Mouse (Mus musculus) kidney, postnatal 4 days (tissue): Measurements from ENCODE around the gene Caskin1.
A peak's percentile ranks its signal among the peaks of the same experiment; 100 is the strongest.

ENCODE experiments used
- DNase-seq, 2 experiments: peaks; one replicate each; pipeline ENCODE4 v3.0.0; 2021; ENCODE audit warnings: mixed read lengths in 2 of 2

Gene Caskin1

GRCm38 (mm10) chr17:24472512-24472911, 15.9 kb upstream of the Caskin1 start:
- DNase-seq = peak; percentile 75 to 85

GRCm38 (mm10) chr17:24473612-24474275, 14.7 kb upstream of the Caskin1 start, which contains the start of gene Bricd5:
TSS of gene Bricd5 (plus strand) at chr17:24473884.
- no peak for DNase-seq

GRCm38 (mm10) chr17:24474557-24474956, 13.8 kb upstream of the Caskin1 start:
- DNase-seq = no peak

DNA sequence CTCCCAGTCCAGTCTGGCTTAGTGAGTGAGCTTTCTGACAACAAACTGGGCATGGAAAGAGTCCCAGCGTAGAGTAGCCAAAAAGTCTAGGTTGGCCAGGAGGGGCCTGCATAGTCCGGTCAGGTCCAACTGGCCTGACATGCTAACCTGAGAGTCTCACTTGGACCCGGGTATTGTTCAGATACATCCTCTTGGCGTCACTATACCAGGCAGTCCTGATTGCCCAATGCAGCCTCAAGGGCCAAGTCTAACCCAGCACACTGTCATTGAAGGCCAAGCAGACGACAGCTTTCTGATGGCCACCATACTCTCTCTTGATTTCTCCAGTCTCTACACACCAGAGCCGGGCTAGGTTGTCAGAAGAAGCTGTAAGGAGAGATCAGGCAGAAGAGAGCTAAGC, 12.8 kb upstream of the Caskin1 start:
- no peak for DNase-seq

GRCm38 (mm10) chr17:24476022-24476776, 12.2 kb upstream of the Caskin1 start:
- DNase-seq = no peak

- no peak for DNase-seq
These were observed 11.1 kb upstream of the Caskin1 start for GRCm38 (mm10) chr17:24477053-24477984.

DNA sequence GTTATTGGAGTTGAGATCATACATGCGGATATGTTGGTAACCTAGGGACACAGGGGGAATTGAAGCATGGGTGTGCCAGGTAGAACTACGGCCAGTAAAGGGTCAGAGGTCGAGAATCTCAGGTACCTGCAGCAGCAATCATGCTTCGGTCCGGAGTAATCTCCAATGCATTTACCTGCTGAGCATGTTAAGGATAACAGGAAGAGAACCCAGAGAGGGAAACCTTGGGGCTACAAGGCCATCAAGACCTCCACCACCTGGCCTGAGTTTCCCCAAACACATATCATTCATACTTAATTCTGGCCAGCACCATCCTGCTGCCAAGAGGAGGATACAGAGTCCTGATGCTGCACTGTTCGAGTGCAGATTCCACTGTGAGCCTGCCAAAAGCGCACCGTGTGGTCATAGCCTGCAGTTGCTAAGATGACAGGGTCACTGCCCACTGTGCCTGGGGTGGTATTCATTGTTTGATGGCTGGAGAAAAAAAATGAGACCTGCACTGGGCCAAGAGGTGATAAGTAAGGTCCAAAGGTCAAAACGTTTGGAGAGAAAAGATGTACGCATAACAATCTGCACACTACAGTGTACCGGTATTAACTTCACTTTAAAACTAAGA, 10.3 kb upstream of the Caskin1 start:
- DNase-seq = peak in 1 of 2 experiments; percentile 39

DNA sequence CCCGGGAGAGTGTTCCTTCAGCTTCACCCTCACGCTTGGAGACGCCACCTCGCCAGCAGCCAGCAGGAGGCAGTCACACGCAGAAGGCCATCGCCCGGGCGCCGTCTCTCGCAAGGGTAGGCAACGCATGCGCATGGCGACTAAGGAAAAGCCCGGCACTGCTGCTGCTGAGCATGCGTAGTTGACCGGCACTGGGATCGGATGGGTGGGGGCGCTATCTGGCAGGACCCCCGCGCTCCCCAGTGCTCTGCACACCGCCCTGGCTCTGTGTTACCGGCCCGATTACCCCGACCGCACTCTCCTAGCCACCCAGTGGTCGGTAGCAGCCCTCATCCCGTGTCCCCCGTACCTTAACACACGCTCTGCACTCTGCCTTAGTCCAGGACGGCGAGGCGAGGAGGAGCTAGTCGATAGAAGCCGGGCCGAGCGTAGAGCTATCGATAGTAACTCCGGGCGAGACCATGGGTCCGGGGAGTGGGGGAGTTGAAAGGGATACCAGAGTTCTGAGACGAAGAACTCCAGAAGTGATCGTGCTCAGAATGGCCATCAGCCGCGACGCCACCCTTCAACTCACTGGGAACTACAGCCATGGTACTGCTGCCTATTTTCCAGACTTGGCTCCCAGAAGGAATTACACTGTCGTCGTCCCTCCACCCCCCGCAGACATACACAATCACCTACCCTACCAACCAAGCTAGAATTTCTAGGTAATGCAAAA, 9.6 kb upstream of the Caskin1 start, which contains the start of gene Mlst8:
Gene Mlst8, minus strand, starts transcription at position 416 of the 718 bp plus-strand sequence.
- peak; percentile 99 for DNase-seq

GRCm38 (mm10) chr17:24479431-24479830, 9.0 kb upstream of the Caskin1 start:
- no peak for DNase-seq

DNA sequence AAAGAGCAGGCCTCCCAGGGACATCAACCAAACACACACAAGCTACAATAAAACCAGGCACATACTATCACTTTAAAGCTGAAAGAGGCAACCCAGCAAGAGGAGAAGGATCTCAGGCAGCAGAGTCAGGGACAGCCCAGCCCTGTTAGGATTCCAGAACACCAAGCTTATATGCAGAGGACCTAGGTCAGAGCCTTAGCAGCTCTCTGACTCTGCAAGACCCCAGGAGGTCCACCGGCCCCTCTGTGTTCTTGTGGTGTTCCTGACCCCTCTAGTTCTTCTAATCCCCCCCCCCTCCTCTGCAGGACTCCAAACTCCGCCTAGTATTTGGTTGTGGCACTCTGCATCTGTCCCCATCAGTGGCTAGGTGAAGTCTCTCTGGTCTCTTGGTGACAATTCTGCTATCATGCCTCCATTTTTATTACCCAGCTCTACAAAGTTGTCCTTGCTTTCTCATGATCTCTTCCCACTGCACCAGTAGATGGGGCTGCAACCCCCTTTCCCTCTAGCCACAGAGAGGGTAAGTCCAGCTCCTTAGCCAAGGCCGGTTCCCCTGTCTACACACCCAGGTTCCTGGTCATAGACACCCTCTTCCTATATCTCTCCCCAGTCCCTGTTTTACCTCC, 8.1 kb upstream of the Caskin1 start:
- DNase-seq = peak; percentile 45 to 56

- DNase-seq = no peak
These were observed 7.2 kb upstream of the Caskin1 start for GRCm38 (mm10) chr17:24481027-24481815.

DNA sequence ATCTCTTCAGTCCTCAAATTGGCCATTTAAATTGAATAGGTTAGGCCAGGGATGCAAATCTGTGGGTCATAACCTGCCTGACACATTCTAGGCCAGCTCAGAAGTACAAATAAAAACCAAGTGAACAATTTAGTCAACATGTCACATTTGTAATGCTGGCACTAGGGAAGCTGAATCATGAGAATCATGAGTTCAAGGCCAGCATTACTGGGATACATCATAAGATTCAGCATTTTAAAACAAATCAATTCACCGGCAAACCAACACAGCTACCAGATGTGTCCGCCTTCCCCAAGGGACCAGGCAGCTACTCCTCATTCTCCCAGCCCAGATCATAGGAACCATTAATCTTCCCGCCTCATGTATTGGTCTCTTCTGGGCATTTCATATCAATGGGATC, 4.9 kb upstream of the Caskin1 start:
- DNase-seq = no peak

GRCm38 (mm10) chr17:24485090-24485860, 3.1 kb upstream of the Caskin1 start:
- peak; percentile 47 to 57 for DNase-seq

- peak; percentile 58 to 72 for DNase-seq
These were observed 362 bp downstream of the Caskin1 start for GRCm38 (mm10) chr17:24488662-24489264.

- no peak for DNase-seq
These were observed 1.0 kb downstream of the Caskin1 start for GRCm38 (mm10) chr17:24489265-24490030.

DNA sequence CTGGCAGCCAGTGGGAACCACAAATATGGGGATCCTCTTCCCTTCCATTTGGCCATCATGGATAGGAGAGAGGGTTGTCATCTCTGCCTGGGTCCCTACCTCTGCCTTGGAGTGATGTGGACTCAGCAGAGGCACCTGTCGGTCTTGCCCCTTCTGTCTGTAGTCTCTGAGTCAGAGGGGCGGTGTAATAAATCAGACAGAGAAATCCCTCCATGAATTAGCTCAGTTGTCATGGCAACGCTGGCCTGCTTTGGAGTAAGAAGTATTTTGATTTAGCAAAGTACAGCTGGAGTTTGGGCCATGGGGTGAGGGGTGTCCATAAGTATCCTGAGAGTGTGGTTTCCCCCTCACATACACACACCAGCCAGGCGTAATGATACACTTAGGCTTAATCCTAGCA, 2.0 kb downstream of the Caskin1 start:
- DNase-seq = peak in 1 of 2 experiments; percentile 51

DNA sequence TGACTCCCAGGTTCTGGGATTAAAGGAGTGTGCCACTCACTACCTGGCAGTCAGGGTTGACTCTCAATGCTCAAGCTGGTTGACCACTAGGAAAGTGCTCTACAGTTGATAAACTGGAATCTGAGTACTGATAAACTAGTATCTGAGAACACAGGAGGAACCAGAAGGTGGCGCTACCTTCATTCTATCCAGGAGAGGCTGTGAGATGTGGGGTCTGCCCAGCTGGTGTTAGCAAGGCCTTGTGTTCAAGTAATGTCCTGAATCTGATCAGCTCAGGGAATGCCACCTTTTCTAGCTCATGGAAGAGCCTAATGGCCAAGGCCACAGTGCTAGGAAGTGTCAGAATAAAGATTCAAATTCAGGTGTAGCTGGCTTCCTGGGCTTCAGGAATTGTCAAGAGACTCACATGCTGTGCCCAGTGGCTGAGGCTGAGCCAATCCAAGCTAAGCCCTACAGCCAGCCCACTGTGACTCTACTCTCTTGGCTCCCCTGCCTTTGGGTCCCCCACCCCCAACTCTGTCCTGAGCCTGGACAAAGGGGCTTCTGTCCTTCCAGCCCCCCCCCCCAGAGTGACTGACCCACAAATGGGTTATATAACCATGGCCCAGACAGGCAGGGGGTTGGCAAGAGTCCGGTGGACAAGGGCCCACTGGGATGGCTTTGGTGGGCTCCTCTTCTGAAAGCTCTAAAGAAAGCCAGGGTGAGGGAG, 6.4 kb downstream of the Caskin1 start:
- DNase-seq = peak; percentile 69 to 75

- no peak for DNase-seq
These were observed 7.0 kb downstream of the Caskin1 start for GRCm38 (mm10) chr17:24495443-24495842.
